Mouse (Mus musculus): ENCODE results near the gene Fanci.

GRCm38 (mm10) chr7:79419950-79420349 lies 28.2 kb downstream of the Fanci start:
- TF ChIP-seq MAFK (IDR thresholded peaks at IDR 0.05; ENCODE audit: insufficient read depth, low read depth, low read length) (no peak), ZNF384 (IDR thresholded peaks at IDR 0.05; ENCODE audit: low read depth, low read length) (no peak), CHD2 (IDR thresholded peaks at IDR 0.05; ENCODE audit: low read depth, low read length) (no peak), HCFC1 (IDR thresholded peaks at IDR 0.05; ENCODE audit: borderline replicate concordance, insufficient read depth, low read length) (no peak)

Measured in ES-E14 (cell line).